Mouse (Mus musculus): ENCODE measurements around the gene Sh3bp5l. TPM values are rescaled to one million over a fixed set of nuclear protein-coding genes. Genes with fewer than 3 reads are reported as not detected.
"Not testable (repeated sequence)": the region's sequence is repeated elsewhere in the genome, so short reads cannot be mapped to it uniquely, and the experiment has no call there.

Sh3bp5l gene
- polyA plus RNA-seq, 1 experiment, result 8.6 TPM

DNA sequence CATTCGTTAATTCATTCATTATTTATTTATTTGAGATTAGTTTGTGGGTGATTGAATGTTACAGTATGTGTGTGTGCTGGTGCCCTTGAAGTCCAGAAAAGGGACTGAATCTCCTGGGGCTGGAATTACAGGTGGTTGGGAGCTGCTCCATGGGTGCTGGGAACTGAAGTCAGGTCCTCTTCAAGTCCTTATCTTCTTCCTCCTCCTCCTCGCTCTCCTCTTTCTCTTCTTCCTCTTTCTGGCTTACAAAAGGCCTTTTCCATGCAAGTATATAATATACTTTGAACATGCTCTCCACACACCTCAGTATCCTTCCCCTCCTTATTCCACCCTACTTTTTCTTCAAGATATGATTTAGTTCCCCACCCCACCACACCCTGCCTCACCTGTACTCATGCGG is 26.5 kb downstream of the Sh3bp5l start:
- Histone ChIP-seq H3K4me1 (ENCODE audit: control insufficient read depth, insufficient read depth, low read length) (no peaks in the 10 kb centered on the region), H3K27ac (ENCODE audit: control insufficient read depth, insufficient read depth, low read depth, low read length) (no peak overlapping the region), H3K36me3 (ENCODE audit: control insufficient read depth, insufficient read depth, low read length) (no peaks in the 10 kb centered on the region), H3K27me3 (ENCODE audit: control insufficient read depth, insufficient read depth, low read length) (no peaks in the 10 kb centered on the region), H3K4me3 (ENCODE audit: control insufficient read depth, low read depth, low read length) (no peak overlapping the region)
- TF ChIP-seq POLR2A (IDR thresholded peaks at IDR 0.05; ENCODE audit: control insufficient read depth, low read depth, low read length) (no peak), CTCF (IDR thresholded peaks at IDR 0.05; ENCODE audit: control insufficient read depth, insufficient read depth, insufficient replicate concordance, low read depth, low read length) (no peak)

DNA sequence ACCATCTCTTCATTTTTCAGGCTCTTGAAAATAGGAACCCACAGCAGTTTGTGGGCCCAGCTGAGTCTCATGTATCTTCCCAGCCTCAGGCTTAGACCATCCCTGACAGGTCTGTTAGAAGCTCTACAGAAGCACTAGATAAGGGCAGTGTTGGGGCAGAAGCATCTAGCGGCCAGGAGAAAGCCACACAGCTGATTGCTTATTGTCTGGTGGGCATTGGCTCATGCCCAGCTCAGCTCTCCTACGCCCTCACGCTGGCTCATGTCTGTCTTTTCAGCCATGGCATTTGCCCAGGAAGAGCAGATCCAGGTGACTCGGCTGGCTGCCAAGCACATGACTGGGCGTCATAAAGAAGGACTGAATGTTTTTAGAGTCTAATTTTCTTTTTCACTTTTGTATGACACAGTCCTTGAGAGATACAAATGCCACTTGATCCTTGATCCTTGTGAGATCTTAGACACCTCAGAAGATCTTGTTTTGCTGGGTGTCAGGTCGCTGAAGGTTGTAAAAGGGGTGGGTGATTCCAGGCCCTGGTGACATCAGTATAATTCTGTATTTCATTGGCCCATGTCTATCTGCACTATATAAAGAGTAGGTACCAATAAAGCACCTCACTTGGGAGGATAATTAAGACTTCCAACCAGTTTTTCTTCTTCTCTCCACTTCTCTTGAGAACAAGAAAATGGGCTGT is 27.5 kb downstream of the Sh3bp5l start:
- TF ChIP-seq POLR2A (IDR thresholded peaks at IDR 0.05; ENCODE audit: control insufficient read depth, low read depth, low read length) (no peak), CTCF (IDR thresholded peaks at IDR 0.05; ENCODE audit: control insufficient read depth, insufficient read depth, insufficient replicate concordance, low read depth, low read length) (no peak)
- Histone ChIP-seq H3K27ac (ENCODE audit: control insufficient read depth, insufficient read depth, low read depth, low read length) (no peak overlapping the region), H3K4me3 (ENCODE audit: control insufficient read depth, low read depth, low read length) (no peak overlapping the region), H3K36me3 (ENCODE audit: control insufficient read depth, insufficient read depth, low read length) (no peaks in the 10 kb centered on the region), H3K4me1 (ENCODE audit: control insufficient read depth, insufficient read depth, low read length) (no peaks in the 10 kb centered on the region), H3K27me3 (ENCODE audit: control insufficient read depth, insufficient read depth, low read length) (no peaks in the 10 kb centered on the region)

DNA sequence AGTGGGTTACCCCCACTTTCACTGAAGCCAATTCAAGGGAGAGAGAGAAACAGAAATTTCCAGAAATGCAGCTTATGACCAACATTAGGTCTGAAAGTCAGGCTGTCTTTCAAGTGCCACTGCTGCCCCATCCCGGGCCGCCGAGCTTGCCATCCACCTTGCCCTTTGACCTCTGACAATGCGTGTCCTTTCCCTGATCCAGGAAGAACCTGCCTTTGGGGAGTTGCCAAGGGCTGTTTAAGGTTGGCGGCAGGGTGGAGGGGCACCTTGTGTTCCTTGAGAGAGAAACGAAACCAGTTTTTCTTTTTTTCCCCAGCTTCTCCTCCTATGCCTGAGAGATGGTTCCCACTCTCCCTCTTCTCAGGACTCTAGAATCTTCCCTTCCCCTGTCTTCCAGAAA is 32.0 kb downstream of the Sh3bp5l start:
- not testable (repeated sequence) for H3K27ac ChIP-seq (ENCODE audit: control insufficient read depth, insufficient read depth, low read depth, low read length); H3K4me1 ChIP-seq (ENCODE audit: control insufficient read depth, insufficient read depth, low read length); H3K36me3 ChIP-seq (ENCODE audit: control insufficient read depth, insufficient read depth, low read length); H3K4me3 ChIP-seq (ENCODE audit: control insufficient read depth, low read depth, low read length); H3K27me3 ChIP-seq (ENCODE audit: control insufficient read depth, insufficient read depth, low read length)

DNA sequence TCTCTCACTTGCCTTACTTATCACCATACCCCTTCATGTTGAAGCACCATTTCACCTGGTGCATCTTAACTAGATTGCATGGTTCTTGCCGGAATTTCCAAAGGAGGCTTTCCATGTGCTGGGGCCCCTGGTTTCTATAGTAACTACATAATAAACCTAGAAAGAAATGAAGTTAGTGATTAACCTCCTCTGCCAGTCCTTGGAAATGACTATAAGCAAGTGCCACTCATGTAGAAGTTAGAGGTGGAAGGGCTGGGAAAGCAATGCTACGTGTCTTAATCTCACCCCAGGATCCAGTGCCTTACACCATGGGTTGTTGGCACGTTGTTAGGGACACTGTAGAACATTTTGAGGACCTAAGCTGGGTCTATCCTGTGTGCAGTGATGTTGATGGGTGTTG is 33.9 kb downstream of the Sh3bp5l start:
- H3K36me3 ChIP-seq (ENCODE audit: control insufficient read depth, insufficient read depth, low read length), result no peaks in the 10 kb centered on the region
- no peak for TF ChIP-seq POLR2A (IDR thresholded peaks at IDR 0.05; ENCODE audit: control insufficient read depth, low read depth, low read length)
- H3K27ac ChIP-seq (ENCODE audit: control insufficient read depth, insufficient read depth, low read depth, low read length), result no peak overlapping the region

DNA sequence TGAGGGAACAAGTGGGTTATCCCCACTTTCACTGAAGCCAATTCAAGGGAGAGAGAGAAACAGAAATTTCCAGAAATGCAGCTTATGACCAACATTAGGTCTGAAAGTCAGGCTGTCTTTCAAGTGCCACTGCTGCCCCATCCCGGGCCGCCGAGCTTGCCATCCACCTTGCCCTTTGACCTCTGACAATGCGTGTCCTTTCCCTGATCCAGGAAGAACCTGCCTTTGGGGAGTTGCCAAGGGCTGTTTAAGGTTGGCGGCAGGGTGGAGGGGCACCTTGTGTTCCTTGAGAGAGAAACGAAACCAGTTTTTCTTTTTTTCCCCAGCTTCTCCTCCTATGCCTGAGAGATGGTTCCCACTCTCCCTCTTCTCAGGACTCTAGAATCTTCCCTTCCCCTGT is 35.7 kb downstream of the Sh3bp5l start:
- H3K4me3 ChIP-seq (ENCODE audit: control insufficient read depth, low read depth, low read length); H3K27ac ChIP-seq (ENCODE audit: control insufficient read depth, insufficient read depth, low read depth, low read length); H3K27me3 ChIP-seq (ENCODE audit: control insufficient read depth, insufficient read depth, low read length); H3K4me1 ChIP-seq (ENCODE audit: control insufficient read depth, insufficient read depth, low read length); H3K36me3 ChIP-seq (ENCODE audit: control insufficient read depth, insufficient read depth, low read length): not testable (repeated sequence)

More for the DNA sequence above, 33.9 kb downstream of the Sh3bp5l start:
- Histone ChIP-seq H3K4me3 (ENCODE audit: control insufficient read depth, low read depth, low read length) (no peak overlapping the region), H3K27me3 (ENCODE audit: control insufficient read depth, insufficient read depth, low read length) (no peaks in the 10 kb centered on the region), H3K4me1 (ENCODE audit: control insufficient read depth, insufficient read depth, low read length) (no peaks in the 10 kb centered on the region; the same call in 1 of the 2 replicates)

DNA sequence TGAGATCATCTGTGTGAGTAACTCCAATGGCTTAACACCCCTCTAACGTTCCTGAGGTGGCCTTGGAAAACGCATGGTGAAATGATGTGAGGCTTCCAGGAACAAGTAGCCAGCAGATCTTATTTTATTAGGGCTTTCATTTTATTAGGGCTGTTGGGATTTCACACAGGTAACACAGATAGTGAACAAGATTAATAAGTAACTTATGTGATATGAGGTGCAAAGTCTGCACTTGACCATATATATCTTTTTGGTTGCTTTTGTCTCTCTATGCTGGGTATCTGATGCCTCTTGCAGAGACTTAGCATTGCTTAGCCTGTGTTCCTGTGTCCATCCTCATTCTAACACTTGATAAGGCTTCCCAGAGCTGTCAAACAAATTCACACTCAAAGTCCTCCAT is 46.7 kb downstream of the Sh3bp5l start:
- Histone ChIP-seq H3K36me3 (ENCODE audit: control insufficient read depth, insufficient read depth, low read length) (no peaks in the 10 kb centered on the region), H3K4me1 (ENCODE audit: control insufficient read depth, insufficient read depth, low read length) (peaks cover 3% of the 10 kb centered on the region), H3K4me3 (ENCODE audit: control insufficient read depth, low read depth, low read length) (no peak overlapping the region), H3K27ac (ENCODE audit: control insufficient read depth, insufficient read depth, low read depth, low read length) (no peak overlapping the region), H3K27me3 (ENCODE audit: control insufficient read depth, insufficient read depth, low read length) (no peaks in the 10 kb centered on the region)
- TF ChIP-seq CTCF (IDR thresholded peaks at IDR 0.05; ENCODE audit: control insufficient read depth, insufficient read depth, insufficient replicate concordance, low read depth, low read length), result no peak
- no peak for TF ChIP-seq POLR2A (IDR thresholded peaks at IDR 0.05; ENCODE audit: control insufficient read depth, low read depth, low read length)

DNA sequence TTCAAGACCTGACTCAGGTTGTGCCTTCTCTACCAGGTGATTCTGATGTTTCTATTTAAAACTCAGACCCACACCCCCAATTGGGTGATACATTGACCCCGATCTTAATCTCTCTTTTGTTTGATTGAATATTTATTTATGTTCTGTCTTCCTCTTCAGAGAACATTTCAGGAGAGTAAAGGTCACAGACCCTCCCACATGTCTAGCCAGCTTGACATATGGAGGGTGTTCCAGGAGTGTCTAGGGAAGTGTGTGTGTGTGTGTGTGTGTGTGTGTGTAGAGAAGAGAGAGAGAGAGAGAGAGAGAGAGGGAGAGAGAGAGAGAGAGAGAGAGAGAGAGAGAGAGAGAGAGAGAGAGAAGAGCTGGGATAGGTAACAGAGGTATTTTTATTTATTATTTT is 47.2 kb downstream of the Sh3bp5l start:
- no peak overlapping the region for H3K27ac ChIP-seq (ENCODE audit: control insufficient read depth, insufficient read depth, low read depth, low read length)
- H3K4me1 ChIP-seq (ENCODE audit: control insufficient read depth, insufficient read depth, low read length), result peaks cover 3% of the 10 kb centered on the region
- no peak overlapping the region for H3K4me3 ChIP-seq (ENCODE audit: control insufficient read depth, low read depth, low read length)
- no peaks in the 10 kb centered on the region for H3K27me3 ChIP-seq (ENCODE audit: control insufficient read depth, insufficient read depth, low read length)
- no peaks in the 10 kb centered on the region for H3K36me3 ChIP-seq (ENCODE audit: control insufficient read depth, insufficient read depth, low read length)
- TF ChIP-seq POLR2A (IDR thresholded peaks at IDR 0.05; ENCODE audit: control insufficient read depth, low read depth, low read length), result no peak
- TF ChIP-seq CTCF (IDR thresholded peaks at IDR 0.05; ENCODE audit: control insufficient read depth, insufficient read depth, insufficient replicate concordance, low read depth, low read length), result no peak

DNA sequence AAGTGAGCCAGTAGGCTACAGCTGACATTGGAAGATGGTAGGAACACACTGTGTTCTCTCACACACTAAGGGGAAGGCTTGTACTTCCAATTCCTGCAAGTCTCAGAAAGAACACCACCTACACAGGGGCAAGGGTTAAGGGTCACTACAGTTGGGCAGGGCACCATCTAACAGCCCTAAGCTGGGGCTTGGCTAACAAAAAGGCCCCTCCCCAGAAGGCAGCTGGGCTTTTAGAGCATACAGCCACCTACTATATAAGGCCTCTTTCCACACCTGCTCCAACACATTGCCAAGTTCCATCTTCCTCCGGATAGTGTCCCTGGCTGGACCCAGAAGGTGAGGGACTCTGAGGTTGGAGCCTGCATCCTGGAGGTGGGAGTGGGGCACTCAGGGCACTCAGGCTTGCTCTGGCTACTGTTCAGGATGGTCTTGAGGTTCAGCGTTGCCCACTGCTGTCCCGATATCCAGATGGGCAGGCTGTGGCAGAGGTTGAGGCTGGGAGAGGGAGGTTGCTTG is 48.3 kb downstream of the Sh3bp5l start, which contains the start of gene Lypd8:
Lypd8 (plus strand) TSS at position 281 of the 516 bp plus-strand sequence.
- Histone ChIP-seq H3K4me1 (ENCODE audit: control insufficient read depth, insufficient read depth, low read length) (peaks cover 3% of the 10 kb centered on the region), H3K4me3 (ENCODE audit: control insufficient read depth, low read depth, low read length) (no peak within 1 kb of the TSS), H3K27me3 (ENCODE audit: control insufficient read depth, insufficient read depth, low read length) (no peaks in the 10 kb centered on the region), H3K27ac (ENCODE audit: control insufficient read depth, insufficient read depth, low read depth, low read length) (no peak within 1 kb of the TSS), H3K36me3 (ENCODE audit: control insufficient read depth, insufficient read depth, low read length) (no peaks in the 10 kb centered on the region)
- TF ChIP-seq CTCF (IDR thresholded peaks at IDR 0.05; ENCODE audit: control insufficient read depth, insufficient read depth, insufficient replicate concordance, low read depth, low read length) (no peak), POLR2A (IDR thresholded peaks at IDR 0.05; ENCODE audit: control insufficient read depth, low read depth, low read length) (no peak)
